Mouse (Mus musculus): Measurements from ENCODE around the gene Cldnd1. TPM values are rescaled to one million over a fixed set of nuclear protein-coding genes. Genes with fewer than 3 reads are reported as not detected.

Gene Cldnd1
- polyA plus RNA-seq (2014; fragmentation: Illumina TruSeq; extraction: RNeasy Lipid Tissue Mini Kit (QIAGEN cat#74804); ENCODE audit: low read depth, low replicate concordance) = 39.4 TPM

DNA sequence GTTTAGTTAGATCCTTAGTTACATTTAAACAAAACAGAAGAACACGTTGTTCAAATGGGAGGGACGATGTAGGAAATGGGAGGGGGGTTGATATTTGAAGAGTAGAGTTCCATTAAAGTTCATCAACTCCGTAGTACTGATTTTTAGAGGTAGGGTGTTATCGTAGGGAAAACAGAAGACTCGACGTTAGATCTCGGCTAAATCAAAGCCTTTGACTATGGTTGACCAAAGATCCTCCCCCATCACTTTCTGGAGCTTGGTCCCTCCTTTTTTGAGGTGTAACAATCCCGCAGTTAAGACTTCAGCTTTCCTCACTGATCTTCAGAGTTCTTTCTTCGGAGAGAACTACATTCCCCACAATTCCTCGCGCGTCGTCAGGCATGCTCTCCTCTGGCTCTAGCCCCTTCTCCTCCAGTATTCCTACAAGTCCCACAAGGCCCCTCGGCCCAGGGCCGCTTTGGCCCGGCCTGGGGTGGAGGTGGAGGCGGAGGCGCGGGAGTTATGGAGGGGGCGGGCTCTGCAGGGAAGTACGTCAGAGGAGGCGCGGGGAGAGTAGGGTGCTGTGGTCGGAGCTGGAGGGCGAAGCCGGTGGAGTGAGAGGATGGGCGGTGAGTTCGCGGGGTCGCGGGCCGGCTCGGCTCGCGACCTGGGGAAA, at the start of gene Cldnd1:
Gene Cldnd1, plus strand, starts transcription at position 434 of the 655 bp plus-strand sequence.

DNA sequence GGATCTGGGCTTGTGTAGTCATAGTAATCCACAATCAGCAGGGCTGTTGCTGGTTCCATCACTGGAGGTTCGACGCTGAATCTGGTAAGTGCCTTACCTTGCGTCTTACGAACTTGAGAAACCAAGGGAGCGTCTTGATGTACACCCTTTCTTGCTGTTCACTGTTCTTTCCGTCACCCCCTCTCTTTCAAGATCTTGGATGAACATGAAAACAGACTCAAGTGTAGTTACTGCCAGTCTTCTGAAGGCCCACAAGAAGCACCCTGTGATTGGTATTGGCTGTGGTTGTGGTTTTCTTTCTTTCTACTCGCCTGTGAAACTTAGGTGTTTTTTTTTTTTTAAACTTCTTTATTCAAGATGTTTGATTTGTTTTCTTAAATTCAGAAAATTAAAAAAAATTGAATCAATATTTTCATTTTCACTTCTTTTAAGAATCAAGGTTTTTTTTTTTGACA, 9.0 kb upstream of the Cldnd1 start, which contains the start of gene Gpr15:
Gene Gpr15, minus strand, starts transcription at position 405 of the 455 bp plus-strand sequence.

DNA sequence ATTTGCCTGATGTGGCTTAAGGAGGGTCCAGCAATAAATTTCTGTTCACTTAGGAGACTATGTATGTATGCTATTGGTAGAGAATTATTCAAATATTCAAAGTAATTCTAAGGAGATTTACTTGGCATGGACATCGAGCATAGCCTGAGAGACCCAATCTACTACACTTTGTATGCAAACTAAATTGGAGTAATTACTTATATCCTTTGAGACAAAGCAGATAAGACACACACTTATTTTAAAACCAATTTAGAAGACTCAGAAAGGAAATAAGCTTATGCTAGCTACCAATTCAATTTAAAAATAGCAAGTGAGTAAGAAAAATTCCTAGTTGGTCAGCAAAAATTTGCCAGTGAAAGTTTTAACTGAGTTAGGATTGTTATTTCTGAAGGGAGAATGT, 35.4 kb downstream of the Cldnd1 start, which contains the start of gene Olfr172:
Gene Olfr172, minus strand, starts transcription at position 101 of the 400 bp plus-strand sequence.

Other genes with a start within 250 kb of the Cldnd1 start
- gene St3gal6, start 203.7 kb upstream of the Cldnd1 start, polyA plus RNA-seq (2014; fragmentation: Illumina TruSeq; extraction: RNeasy Lipid Tissue Mini Kit (QIAGEN cat#74804); ENCODE audit: low read depth, low replicate concordance) = 20.3 TPM
- gene Gm813, start 110.9 kb upstream of the Cldnd1 start, polyA plus RNA-seq (2014; fragmentation: Illumina TruSeq; extraction: RNeasy Lipid Tissue Mini Kit (QIAGEN cat#74804); ENCODE audit: low read depth, low replicate concordance) = not detected
- gene E330017A01Rik, start 89.2 kb upstream of the Cldnd1 start, polyA plus RNA-seq (2014; fragmentation: Illumina TruSeq; extraction: RNeasy Lipid Tissue Mini Kit (QIAGEN cat#74804); ENCODE audit: low read depth, low replicate concordance) = not detected
- gene Cpox, start 57.6 kb upstream of the Cldnd1 start, polyA plus RNA-seq (2014; fragmentation: Illumina TruSeq; extraction: RNeasy Lipid Tissue Mini Kit (QIAGEN cat#74804); ENCODE audit: low read depth, low replicate concordance) = 187 TPM
- not detected for gene Gpr15, start 8.8 kb upstream of the Cldnd1 start, polyA plus RNA-seq (2014; fragmentation: Illumina TruSeq; extraction: RNeasy Lipid Tissue Mini Kit (QIAGEN cat#74804); ENCODE audit: low read depth, low replicate concordance)
- not detected for gene Olfr172, start 35.3 kb downstream of the Cldnd1 start, polyA plus RNA-seq (2014; fragmentation: Illumina TruSeq; extraction: RNeasy Lipid Tissue Mini Kit (QIAGEN cat#74804); ENCODE audit: low read depth, low replicate concordance)
- not detected for gene Olfr173, start 72.4 kb downstream of the Cldnd1 start, polyA plus RNA-seq (2014; fragmentation: Illumina TruSeq; extraction: RNeasy Lipid Tissue Mini Kit (QIAGEN cat#74804); ENCODE audit: low read depth, low replicate concordance)
- not detected for gene Olfr175-ps1, start 98.9 kb downstream of the Cldnd1 start, polyA plus RNA-seq (2014; fragmentation: Illumina TruSeq; extraction: RNeasy Lipid Tissue Mini Kit (QIAGEN cat#74804); ENCODE audit: low read depth, low replicate concordance)
- not detected for gene Olfr177, start 146.9 kb downstream of the Cldnd1 start, polyA plus RNA-seq (2014; fragmentation: Illumina TruSeq; extraction: RNeasy Lipid Tissue Mini Kit (QIAGEN cat#74804); ENCODE audit: low read depth, low replicate concordance)
- gene Olfr178, start 164.2 kb downstream of the Cldnd1 start, polyA plus RNA-seq (2014; fragmentation: Illumina TruSeq; extraction: RNeasy Lipid Tissue Mini Kit (QIAGEN cat#74804); ENCODE audit: low read depth, low replicate concordance) = not detected
- not detected for gene Olfr181, start 200.8 kb downstream of the Cldnd1 start, polyA plus RNA-seq (2014; fragmentation: Illumina TruSeq; extraction: RNeasy Lipid Tissue Mini Kit (QIAGEN cat#74804); ENCODE audit: low read depth, low replicate concordance)
- gene Olfr180, start 201.5 kb downstream of the Cldnd1 start, polyA plus RNA-seq (2014; fragmentation: Illumina TruSeq; extraction: RNeasy Lipid Tissue Mini Kit (QIAGEN cat#74804); ENCODE audit: low read depth, low replicate concordance) = not detected